10 mouse cellular contexts compared by ENCODE assay signal in the genomic region with DNA sequence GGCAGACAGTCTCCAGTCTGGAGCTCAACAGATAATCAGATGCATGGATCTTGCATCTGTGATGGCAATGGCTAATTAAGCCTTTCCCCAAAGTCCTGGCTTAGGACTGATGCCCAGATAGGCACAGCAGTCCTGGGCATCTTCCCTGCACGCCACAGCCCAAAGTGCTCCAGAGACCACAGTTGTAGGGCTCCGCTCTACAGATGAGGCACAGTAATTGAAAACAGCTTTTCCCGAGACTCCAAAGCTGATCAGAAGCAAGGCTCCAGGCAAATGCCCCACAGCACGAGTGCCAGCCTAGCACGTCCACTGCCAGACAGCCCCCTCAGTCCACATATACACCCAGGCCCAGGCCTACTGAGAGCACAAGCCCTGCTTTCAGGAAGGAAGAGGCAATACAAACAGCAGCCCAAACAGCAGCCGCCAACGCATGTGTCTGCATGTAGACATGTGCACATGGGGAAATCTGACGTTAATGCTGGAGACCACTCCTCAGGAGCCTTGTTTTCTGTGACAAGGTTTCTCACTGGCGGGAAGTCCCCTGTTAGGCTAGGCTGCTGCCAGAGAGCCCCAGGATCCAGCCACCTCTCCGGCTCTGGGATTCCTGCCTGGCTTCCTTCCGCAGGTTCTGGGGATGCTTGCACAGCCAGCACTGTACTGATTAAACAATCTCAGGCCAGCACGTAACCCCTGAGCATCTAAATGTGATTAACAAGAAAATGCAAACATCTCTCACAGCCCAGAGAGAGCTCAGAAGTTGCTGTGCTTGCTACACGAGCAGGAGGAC. TPM values are rescaled to one million over a fixed set of nuclear protein-coding genes. Genes with fewer than 3 reads are reported as not detected.
DNase-seq lines count a peak whose midpoint lies in the region; ATAC-seq and TF ChIP-seq lines count a peak whose summit lies in the region.
"Had no signal": no experiment of that assay in that cellular context is flagged by ENCODE, and none has a peak within 500 bp of the region (broad histone marks: within the 10 kb centered on the region; RNA-seq: fewer than 3 reads in every experiment).

No protein-coding gene starts in this region.

- TF ChIP-seq EP300 in CH12.LX (IDR thresholded peaks at IDR 0.05; ENCODE audit: low read length) = no peak

- H3K4me3 ChIP-seq in kidney, adult 2 months (ENCODE audit: insufficient read depth, low read depth, low read length) = no peak overlapping the region
- H3K4me3 ChIP-seq in kidney, embryonic 14.5 days (ENCODE audit: low read length) = no peak overlapping the region
- no peak overlapping the region for H3K4me3 ChIP-seq in CH12.LX (replicated peaks in 1 of 3; ENCODE audit: low read depth in 2 of 3, low read length in 2 of 3, poor library complexity in 1 of 3)

- H3K4me2 ChIP-seq in kidney, embryonic 14.5 days (replicated peaks; ENCODE audit: low read depth, low read length) = no peak overlapping the region
- H3K4me2 ChIP-seq in CH12.LX (ENCODE audit: insufficient read depth, low read depth, poor library complexity, severe bottlenecking) = no peak overlapping the region

- no peaks in the 10 kb centered on the region for H3K27me3 ChIP-seq in kidney, adult 2 months (replicated peaks; ENCODE audit: control insufficient read depth, insufficient read depth, low read length)
- no peaks in the 10 kb centered on the region for H3K27me3 ChIP-seq in kidney, embryonic 14.5 days (ENCODE audit: control insufficient read depth, insufficient read depth, low read length)
- no peaks in the 10 kb centered on the region for H3K27me3 ChIP-seq in CH12.LX (replicated peaks)

- dilution Hi-C loops in CH12.LX (cut with MboI; ENCODE audit: extremely low pct_ligation_motif_present, extremely low pct_unique_long_range_greater_than_20kb, low sequenced_read_pairs) = no loop called here

- no peak for TF ChIP-seq CTCF in kidney, adult 2 months (conservative IDR thresholded peaks at IDR 0.05; ENCODE audit: insufficient read depth, insufficient read length, low read depth, low read length)
- no peak for TF ChIP-seq CTCF in CH12.LX (conservative IDR thresholded peaks at IDR 0.05 in 1 of 2, IDR thresholded peaks at IDR 0.05 in 1 of 2; ENCODE audit: low read depth in 2 of 2, low read length in 2 of 2)

- H3K4me1 ChIP-seq in kidney, adult 2 months (ENCODE audit: control insufficient read depth, insufficient read depth, low read length) = peaks cover 20% of the 10 kb centered on the region; the same call in 1 of the 2 replicates
- peaks cover 12% of the 10 kb centered on the region; the same call in 1 of the 2 replicates for H3K4me1 ChIP-seq in kidney, embryonic 14.5 days (ENCODE audit: control insufficient read depth, insufficient read depth, low read length)
- peaks cover 38 to 100% of the 10 kb centered on the region in 2 experiments for H3K4me1 ChIP-seq in CH12.LX (ENCODE audit: control insufficient read depth in 1 of 2, insufficient read depth in 2 of 2)

- DNase-seq in adrenal gland, adult (ENCODE audit: inconsistent age in 2 of 2, low spot score in 1 of 2) = peak; percentile 11 to 53
- DNase-seq in adrenal gland, postnatal 25 days = no peak
- DNase-seq in kidney, adult 2 months = no peak
- DNase-seq in CH12.LX (ENCODE audit: extremely low read depth) = no peak
- no peak for DNase-seq in embryo, embryonic 9.5 days (ENCODE audit: extremely low spot score)
- no peak for DNase-seq in right cerebral cortex, postnatal 10 days (ENCODE audit: low spot score in 2 of 2)
- DNase-seq: gastrocnemius, postnatal 25 days; layer of hippocampus, adult 9-11 months had no signal

- peak overlapping the region; percentile 25; the same call in 1 of the 2 replicates for H3K27ac ChIP-seq in kidney, adult 2 months (ENCODE audit: insufficient read depth, low read depth, low read length)
- no peak overlapping the region for H3K27ac ChIP-seq in kidney, embryonic 14.5 days (ENCODE audit: low read depth, low read length)
- H3K27ac ChIP-seq in CH12.LX (ENCODE audit: insufficient read depth, low read depth) = peak overlapping the region; percentile 40; the same call in 1 of the 2 replicates

- TF ChIP-seq RAD21 in CH12.LX (IDR thresholded peaks at IDR 0.05; ENCODE audit: low read depth, low read length) = no peak

- H3K79me2 ChIP-seq in CH12.LX (replicated peaks; ENCODE audit: control insufficient read depth, extremely low read depth, insufficient read depth, poor library complexity, severe bottlenecking) = peaks cover 32% of the 10 kb centered on the region

- in situ Hi-C loops in CH12.LX (cut with MboI; ENCODE audit: low pct_ligation_motif_present, low pct_unique_long_range_greater_than_20kb, low sequenced_read_pairs) = loop anchor here (5.0 kb wide), 2 partner anchors 39 to 74 kb away; no protein-coding TSS in a partner anchor

- no peaks in the 10 kb centered on the region for H3K9me3 ChIP-seq in kidney, embryonic 14.5 days (ENCODE audit: control insufficient read depth, low read length)
- no peaks in the 10 kb centered on the region for H3K9me3 ChIP-seq in CH12.LX (replicated peaks; ENCODE audit: low read length)

- TF ChIP-seq POLR2A in kidney, adult 2 months (IDR thresholded peaks at IDR 0.05; ENCODE audit: low read depth, low read length) = no peak
- no peak for TF ChIP-seq POLR2A in CH12.LX (IDR thresholded peaks at IDR 0.05; ENCODE audit: low read depth, low read length)

- H3K36me3 ChIP-seq in kidney, adult 2 months (ENCODE audit: control insufficient read depth, insufficient read depth, low read length) = no peaks in the 10 kb centered on the region
- no peaks in the 10 kb centered on the region for H3K36me3 ChIP-seq in kidney, embryonic 14.5 days (ENCODE audit: control insufficient read depth, insufficient read depth, low read length)
- peaks cover 54 to 96% of the 10 kb centered on the region in 2 experiments for H3K36me3 ChIP-seq in CH12.LX (replicated peaks in 1 of 2; ENCODE audit: control insufficient read depth in 1 of 2, insufficient read depth in 1 of 2, low read length in 1 of 2)

- no peak overlapping the region for H3K9ac ChIP-seq in kidney, embryonic 14.5 days (ENCODE audit: low read depth, low read length)
- no peak overlapping the region for H3K9ac ChIP-seq in CH12.LX (ENCODE audit: insufficient read depth, low read depth)

- 78% methylated on average over 13 of the region's 13 CpGs for WGBS in kidney, adult 2 months
- 77% methylated on average over 13 of the region's 13 CpGs for WGBS in kidney, embryonic 14.5 days

- ATAC-seq in kidney, embryonic 14.5 days (ENCODE audit: low FRiP score, low TSS enrichment) = no peak
- ATAC-seq in inflammation-experienced regulatory T-cells, adult 6 months = peak; percentile 3

TF ChIP-seq in CH12.LX, 34 proteins besides CTCF, POLR2A, EP300 and RAD21:
- TF ChIP-seq ETS1 (conservative IDR thresholded peaks at IDR 0.05; ENCODE audit: low read depth, low read length) (no peak), IRF4 (IDR thresholded peaks at IDR 0.05; ENCODE audit: low read depth, low read length) (no peak), SIN3A (IDR thresholded peaks at IDR 0.05; ENCODE audit: low read length) (no peak), E2F4 (IDR thresholded peaks at IDR 0.05; ENCODE audit: insufficient replicate concordance, low read depth, low read length) (no peak), PAX5 (IDR thresholded peaks at IDR 0.05; ENCODE audit: low read length) (no peak), RCOR1 (conservative IDR thresholded peaks at IDR 0.05; ENCODE audit: low read depth, low read length) (no peak), USF1 (IDR thresholded peaks at IDR 0.05; ENCODE audit: low read depth, low read length) (no peak), NELFE (IDR thresholded peaks at IDR 0.05; ENCODE audit: low read depth, low read length) (no peak)

RNA-seq across cellular contexts. Expression of gene Sh3bp5, which starts 47.6 kb away (rescaled TPM):
- 112 and 134 TPM in 2 replicates for total RNA-seq in adrenal gland, postnatal 25 days (2021)
- polyA plus RNA-seq in kidney, adult 2 months (2012; rRNA removed) = 33.4 and 43.4 TPM in 2 replicates
- 6.7 and 14.3 TPM in 2 replicates for polyA plus RNA-seq in kidney, embryonic 14.5 days (2014; fragmentation: Nextera tagmentation; extraction: Ambion mirVana)
- total RNA-seq in CH12.LX (2012; rRNA removed) (50.2 and 64.6 TPM in 2 replicates), CH12.LX (2014; rRNA removed) (53.0 and 57.4 TPM in 2 replicates)
- 158 and 164 TPM in 2 replicates for polyA plus RNA-seq in CH12.LX (2012; ENCODE audit: insufficient read length, low read depth)
- 10 to 100 TPM in 1 of 3 experiments, 1 to 10 TPM in 2; 5.4 to 11.5 (median 7.1) TPM for polyA plus RNA-seq in inflammation-experienced regulatory T-cells, adult 6 months (2017; shearing (Covaris generic))

RNA-seq across cellular contexts. Expression of gene Capn7, which starts 51.8 kb away (rescaled TPM):
- total RNA-seq in adrenal gland, postnatal 25 days (2021) = 51.2 and 51.7 TPM in 2 replicates
- polyA plus RNA-seq in kidney, adult 2 months (2012; rRNA removed) = 13.6 and 16.2 TPM in 2 replicates
- polyA plus RNA-seq in kidney, embryonic 14.5 days (2014; fragmentation: Nextera tagmentation; extraction: Ambion mirVana) = 27.4 and 49.8 TPM in 2 replicates
- 27.9 and 31.4 TPM in 2 replicates for total RNA-seq in CH12.LX (2012; rRNA removed)
- 45.0 and 53.7 TPM in 2 replicates for total RNA-seq in CH12.LX (2014; rRNA removed)
- polyA plus RNA-seq in CH12.LX (2012; ENCODE audit: insufficient read length, low read depth) = 33.3 and 34.8 TPM in 2 replicates
- 10 to 100 TPM; 18.0 to 20.5 (median 18.9) TPM for polyA plus RNA-seq in inflammation-experienced regulatory T-cells, adult 6 months (2017; shearing (Covaris generic))

Comparison
In these comparisons a context has a peak if more than half of its experiments do, and no peak if none do; other contexts are left out.
1. DNase-seq: peak in adrenal gland, adult (2 of 2); none in adrenal gland, postnatal 25 days (single experiment), kidney, adult 2 months (single experiment), CH12.LX (single experiment), embryo, embryonic 9.5 days (single experiment) and right cerebral cortex, postnatal 10 days (0 of 2).